Mouse (Mus musculus): ENCODE data around the gene Tiam1.

The Tiam1 gene

GRCm38 (mm10) chr16:89954525-89954924 lies 189.0 kb downstream of the Tiam1 start:
- DNase-seq (ENCODE audit: low spot score in 2 of 2) = peak; percentile 46 to 64

- no peak for DNase-seq (ENCODE audit: low spot score in 2 of 2)
Measured at GRCm38 (mm10) chr16:89954114-89954513, 189.5 kb downstream of the Tiam1 start.

- no peak for DNase-seq (ENCODE audit: low spot score in 2 of 2)
Measured at GRCm38 (mm10) chr16:89952821-89953220, 190.7 kb downstream of the Tiam1 start.

DNA sequence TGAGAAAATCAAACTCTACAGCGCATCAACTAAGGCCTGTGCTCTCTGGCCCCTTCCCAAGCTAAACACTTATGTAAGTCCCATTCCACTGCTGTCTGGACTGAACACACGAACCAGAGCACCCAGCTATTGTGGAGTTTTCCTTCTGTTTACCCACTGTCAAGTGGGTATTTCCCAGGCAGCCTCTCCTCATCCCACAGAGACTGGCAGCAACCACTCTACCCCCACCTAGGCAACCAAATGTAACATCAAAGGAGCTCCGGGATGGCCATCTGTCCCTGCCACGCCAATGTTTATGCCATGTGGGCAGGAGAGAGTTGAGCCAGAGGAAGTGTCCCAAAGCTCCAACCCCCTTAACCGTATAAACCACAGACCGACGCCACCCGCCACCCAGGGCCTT lies 192.8 kb downstream of the Tiam1 start:
- DNase-seq (ENCODE audit: low spot score in 2 of 2) = no peak

- DNase-seq (ENCODE audit: low spot score in 2 of 2) = no peak
Measured at GRCm38 (mm10) chr16:89950251-89950650, 193.3 kb downstream of the Tiam1 start.

DNA sequence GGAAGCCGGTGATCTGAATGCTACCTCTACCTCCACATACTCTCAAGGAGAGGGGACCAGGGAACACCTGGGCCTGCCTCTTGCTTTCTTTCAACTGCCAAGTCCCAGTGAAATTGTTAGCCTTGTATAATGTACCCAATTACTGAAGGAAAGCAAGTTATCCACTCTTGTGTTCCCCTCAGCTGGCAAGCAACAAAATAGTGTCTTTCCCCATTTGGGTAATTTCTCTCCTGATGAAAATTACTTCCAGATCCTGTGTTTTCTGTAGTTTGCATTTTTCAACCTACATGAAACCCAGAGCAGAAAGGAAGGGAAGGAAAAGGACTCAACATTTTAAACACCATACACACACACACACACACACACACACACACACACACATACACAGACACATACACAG lies 195.5 kb downstream of the Tiam1 start:
- no peak for DNase-seq (ENCODE audit: low spot score in 2 of 2)

- no peak for DNase-seq (ENCODE audit: low spot score in 2 of 2)
Measured at GRCm38 (mm10) chr16:89946816-89947215, 196.8 kb downstream of the Tiam1 start.

DNA sequence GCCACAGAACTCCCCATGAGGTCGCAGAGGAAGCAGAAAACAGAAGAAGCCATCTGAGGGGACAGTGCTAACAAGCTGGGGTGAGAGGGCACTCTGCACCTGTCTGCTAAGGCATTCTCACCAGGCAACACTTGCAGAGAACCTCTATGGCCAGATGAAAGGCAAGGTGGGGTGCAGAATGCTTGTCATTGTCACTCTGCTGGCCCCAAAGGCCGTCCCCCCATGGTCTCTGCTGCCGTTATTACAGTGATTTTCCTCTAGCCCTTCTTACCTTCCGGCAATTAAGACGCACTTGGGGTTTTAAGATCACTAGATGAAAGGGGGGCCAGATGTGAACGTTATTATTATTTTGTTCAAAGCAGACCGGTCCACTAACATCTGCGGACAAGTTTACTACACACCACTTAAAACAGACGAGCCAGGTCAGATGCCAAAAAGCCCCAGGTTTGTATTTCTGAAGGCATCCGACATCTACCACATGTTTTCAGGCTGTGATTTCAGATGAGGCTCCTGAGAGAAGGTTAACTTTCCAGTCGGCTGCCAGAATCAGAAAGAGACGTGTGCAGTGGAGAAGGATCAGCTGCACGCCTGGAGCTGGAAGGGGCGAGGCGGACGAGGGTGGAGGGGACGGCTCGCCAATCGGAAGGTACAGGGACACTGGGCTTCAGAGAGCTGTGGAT lies 198.8 kb downstream of the Tiam1 start:
- DNase-seq (ENCODE audit: low spot score in 2 of 2) = no peak

DNA sequence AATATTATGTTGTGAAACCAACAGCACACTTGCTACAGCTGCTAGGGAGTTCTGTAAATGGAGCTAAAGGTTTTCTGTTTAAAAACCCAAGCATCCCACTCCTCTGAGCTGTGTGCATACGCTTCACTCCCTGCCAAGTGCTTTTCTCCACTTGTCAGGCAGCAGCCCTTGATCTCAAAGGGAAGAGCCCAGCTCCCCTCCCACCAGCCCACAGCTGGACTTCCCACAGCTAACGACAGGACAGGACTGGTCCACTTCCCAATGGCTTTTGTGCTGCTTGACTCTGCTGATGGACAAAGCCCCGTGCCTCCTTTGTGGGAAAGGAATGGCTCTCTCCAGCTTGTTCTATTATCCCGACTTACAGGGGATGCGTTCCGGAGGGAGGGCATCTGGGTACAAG lies 199.5 kb downstream of the Tiam1 start:
- DNase-seq (ENCODE audit: low spot score in 2 of 2) = no peak

GRCm38 (mm10) chr16:89943267-89943971 lies 200.2 kb downstream of the Tiam1 start:
- no peak for DNase-seq (ENCODE audit: low spot score in 2 of 2)

GRCm38 (mm10) chr16:89940696-89941095 lies 202.9 kb downstream of the Tiam1 start:
- no peak for DNase-seq (ENCODE audit: low spot score in 2 of 2)

DNA sequence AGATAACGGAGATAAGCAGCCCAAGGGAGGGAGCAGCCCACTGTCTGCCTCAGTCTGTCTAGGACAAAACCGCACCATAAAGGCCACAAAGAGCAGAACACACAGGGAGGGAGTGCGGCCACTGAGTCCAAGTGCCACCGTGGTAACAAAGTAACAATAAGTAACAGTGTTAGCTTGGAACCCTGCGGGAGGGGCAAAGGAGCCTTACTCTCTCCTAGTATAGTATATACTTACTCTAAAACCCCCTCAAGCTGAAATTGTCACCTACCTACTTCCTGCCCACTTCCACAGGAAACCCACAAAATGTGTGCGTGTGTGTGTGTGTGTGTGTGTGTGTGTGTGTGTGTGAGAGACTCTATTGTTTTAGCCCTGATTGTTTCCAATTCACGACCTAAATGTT lies 205.3 kb downstream of the Tiam1 start:
- no peak for DNase-seq (ENCODE audit: low spot score in 2 of 2)

DNA sequence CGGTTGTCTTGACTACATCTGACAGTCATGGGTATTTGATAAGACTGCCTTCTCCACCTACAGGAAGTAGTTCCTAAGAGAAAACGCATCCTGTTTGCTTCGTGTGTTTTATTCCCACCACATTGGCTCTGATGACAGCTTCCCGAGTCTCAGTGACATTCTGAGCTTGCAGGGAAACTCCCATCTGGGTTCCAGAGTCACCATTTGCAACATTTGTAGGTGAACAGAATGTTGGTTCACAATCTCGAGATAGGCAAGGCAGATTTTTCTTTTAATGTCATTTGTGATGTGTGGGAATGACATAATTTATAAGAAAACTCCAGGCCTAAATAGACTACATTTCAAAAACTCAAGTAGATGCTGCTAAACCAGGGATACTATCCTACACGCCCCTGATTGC lies 207.0 kb downstream of the Tiam1 start:
- DNase-seq (ENCODE audit: low spot score in 2 of 2) = no peak

DNA sequence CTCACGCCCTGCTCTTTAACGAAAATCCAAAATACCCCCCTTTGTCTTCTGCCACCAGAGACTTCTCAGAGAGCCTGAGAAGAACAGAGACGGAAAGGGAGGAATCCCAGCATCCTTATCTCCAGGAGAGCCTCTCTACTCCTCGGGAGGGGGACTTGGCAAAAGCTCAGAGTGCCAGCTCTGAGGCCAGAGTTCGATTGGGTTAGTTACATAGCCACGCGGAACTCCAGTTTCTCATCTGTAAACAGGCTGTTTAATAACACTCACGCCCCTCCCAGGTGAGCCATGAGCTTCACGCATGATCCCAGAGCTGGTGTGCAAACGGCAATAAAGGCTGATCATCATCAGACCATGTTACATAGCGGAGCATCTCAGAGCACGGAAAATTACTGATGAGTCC lies 208.2 kb downstream of the Tiam1 start:
- DNase-seq (ENCODE audit: low spot score in 2 of 2) = no peak

- no peak for DNase-seq (ENCODE audit: low spot score in 2 of 2)
Measured at GRCm38 (mm10) chr16:89934616-89935015, 209.0 kb downstream of the Tiam1 start.

- no peak for DNase-seq (ENCODE audit: low spot score in 2 of 2)
Measured at GRCm38 (mm10) chr16:89933976-89934375, 209.6 kb downstream of the Tiam1 start.

GRCm38 (mm10) chr16:89928611-89929010 lies 215.0 kb downstream of the Tiam1 start:
- DNase-seq (ENCODE audit: low spot score in 2 of 2) = no peak

- DNase-seq (ENCODE audit: low spot score in 2 of 2) = no peak
Measured at GRCm38 (mm10) chr16:89924249-89924890, 219.2 kb downstream of the Tiam1 start.

DNA sequence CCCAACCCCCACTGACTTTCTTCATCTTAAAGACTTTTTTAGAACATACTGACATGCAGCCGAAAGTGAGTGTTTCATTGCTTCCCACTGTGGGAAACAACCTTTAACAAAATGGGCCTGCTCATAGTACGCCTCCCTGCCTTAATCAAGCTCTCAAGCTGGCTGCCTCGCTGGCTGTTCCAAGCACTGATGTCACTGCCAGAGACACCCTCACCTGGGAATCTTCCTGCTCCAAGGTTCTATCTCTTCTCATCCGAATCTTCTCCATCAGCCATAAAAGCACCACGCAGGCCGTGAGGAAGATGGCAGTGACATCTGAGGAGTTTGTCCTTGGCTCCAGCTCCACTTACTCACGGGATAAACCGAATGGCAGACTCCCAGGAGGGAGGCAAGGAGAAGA lies 220.3 kb downstream of the Tiam1 start:
- no peak for DNase-seq (ENCODE audit: low spot score in 2 of 2)

GRCm38 (mm10) chr16:89922458-89922857 lies 221.1 kb downstream of the Tiam1 start:
- no peak for DNase-seq (ENCODE audit: low spot score in 2 of 2)

- no peak for DNase-seq (ENCODE audit: low spot score in 2 of 2)
Measured at GRCm38 (mm10) chr16:89921370-89921769, 222.2 kb downstream of the Tiam1 start.

GRCm38 (mm10) chr16:89920417-89920816 lies 223.2 kb downstream of the Tiam1 start:
- no peak for DNase-seq (ENCODE audit: low spot score in 2 of 2)

DNA sequence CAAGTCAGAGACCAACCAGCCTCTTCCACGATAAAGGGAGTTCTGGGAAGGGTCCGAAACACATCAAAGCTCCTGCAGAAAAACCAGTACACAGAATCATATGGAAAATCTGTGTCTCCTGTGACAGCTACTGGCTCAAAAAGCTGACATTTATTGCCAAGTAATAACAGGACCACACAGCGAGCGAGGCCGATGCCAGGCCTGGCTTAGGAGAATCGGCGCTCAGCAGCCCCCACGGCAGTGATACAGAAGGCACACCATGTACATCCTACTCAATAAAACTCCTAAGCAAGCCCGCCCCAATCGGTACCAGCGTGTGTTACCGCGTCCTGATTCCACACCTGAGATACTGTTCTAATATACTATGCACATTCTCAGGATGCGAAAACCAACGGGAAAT lies 226.2 kb downstream of the Tiam1 start:
- DNase-seq (ENCODE audit: low spot score in 2 of 2) = no peak

All from urinary bladder, adult 18-20 months (tissue).